Mouse (Mus musculus) heart, embryonic 10.5 days (tissue): ENCODE measurements around the gene Bdnf. TPM values are rescaled to one million over a fixed set of nuclear protein-coding genes. Genes with fewer than 3 reads are reported as not detected.
A peak's percentile ranks its signal among the peaks of the same experiment; 100 is the strongest.

ENCODE experiments used
- DNase-seq: peaks from one replicate; pipeline ENCODE4 v3.0.0-alpha.2; 2017; ENCODE audit warnings: low spot score
- H3K27ac ChIP-seq: fragments of 300-500 bp; sonication (generic); 2 replicates; pipeline ENCODE4 v1.5.1; 2016; ENCODE audit warnings: mild to moderate bottlenecking
- H3K27me3 ChIP-seq: fragments of 300-500 bp; sonication (generic); 2 replicates; pipeline ENCODE4 v1.6.1; 2016; ENCODE audit warnings: mild to moderate bottlenecking; ENCODE audit not compliant: poor library complexity, insufficient read depth, severe bottlenecking
- H3K36me3 ChIP-seq: fragments of 300-500 bp; sonication (generic); 2 replicates; pipeline ENCODE4 v1.6.1; 2016; ENCODE audit warnings: mild to moderate bottlenecking, moderate library complexity
- H3K4me1 ChIP-seq: fragments of 300-500 bp; sonication (generic); 2 replicates; pipeline ENCODE4 v1.6.1; 2016; ENCODE audit warnings: mild to moderate bottlenecking
- H3K4me3 ChIP-seq: fragments of 300-500 bp; sonication (generic); 2 replicates; pipeline ENCODE4 v1.5.1; 2016; ENCODE audit warnings: mild to moderate bottlenecking, moderate library complexity
- H3K9me3 ChIP-seq: fragments of 300-500 bp; sonication (generic); 2 replicates; pipeline ENCODE4 v1.6.1; 2016; ENCODE audit warnings: mild to moderate bottlenecking, moderate library complexity
- WGBS: fragments of 180-500 bp; shearing (Covaris S2); methylation state at CpG from one replicate; pipeline ENCODE4 v1.1.7; 2016; 5-methylcytosine and 5-hydroxymethylcytosine counted together
- polyA plus RNA-seq: library from polyadenylated mRNA; unstranded; fragments of >200 nt; fragmentation: Nextera tagmentation; extraction: Ambion mirVana; gene quantifications from 2 replicates; pipeline ENCODE4 v1.2.1, GENCODE M21; 2016

The Bdnf gene
- 0.97 and 2.2 TPM in 2 replicates for polyA plus RNA-seq

DNA sequence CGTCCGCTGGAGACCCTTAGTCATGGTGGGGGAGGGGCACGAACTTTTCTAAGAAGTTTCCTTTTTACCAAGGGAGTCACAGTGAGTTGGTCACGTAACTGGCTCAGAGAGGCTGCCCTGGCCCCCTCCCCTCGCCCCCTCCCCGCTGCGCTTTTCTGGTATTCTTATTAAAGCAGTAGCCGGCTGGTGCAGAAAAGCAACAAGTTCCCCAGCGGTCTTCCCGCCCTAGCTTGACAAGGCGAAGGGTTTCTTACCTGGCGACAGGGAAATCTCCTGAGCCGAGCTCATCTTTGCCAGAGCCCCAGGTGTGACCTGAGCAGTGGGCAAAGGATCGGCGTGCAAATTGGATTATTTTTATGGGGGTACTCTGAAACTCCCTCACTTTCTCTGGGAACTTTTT is at the start of gene Bdnf:
Gene Bdnf, plus strand, starts transcription at position 169 of the 400 bp plus-strand sequence.
- H3K27me3 ChIP-seq, result peaks cover 73% of the 10 kb centered on the region
- 1% methylated on average over 15 of the region's 15 CpGs for WGBS
- H3K4me1 ChIP-seq, result peaks cover 22% of the 10 kb centered on the region
- no peaks in the 10 kb centered on the region for H3K36me3 ChIP-seq
- H3K9me3 ChIP-seq, result no peaks in the 10 kb centered on the region
- H3K4me3 ChIP-seq, result peak within 1 kb of the TSS; percentile 59
- H3K27ac ChIP-seq, result no peak within 1 kb of the TSS
- DNase-seq, result no peak

DNA sequence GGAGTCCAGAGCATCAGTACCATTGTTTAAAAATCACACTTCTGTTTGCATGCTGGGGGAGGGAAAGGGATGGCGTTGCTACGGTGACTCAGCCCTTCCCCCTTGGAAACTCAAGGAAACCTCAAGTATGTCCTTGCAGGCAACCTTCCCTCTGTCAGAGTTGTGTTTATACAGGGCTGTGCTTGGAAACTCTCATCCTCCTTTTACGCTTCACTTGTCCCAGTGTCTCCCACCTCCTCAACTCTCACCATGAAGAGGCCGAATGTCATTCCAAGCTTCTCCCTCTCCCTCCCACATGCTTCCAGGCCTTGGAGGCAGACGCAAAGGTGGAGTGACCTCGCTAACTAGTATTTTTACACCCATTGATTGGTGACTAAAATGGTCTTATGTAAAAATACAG is 47.6 kb upstream of the Bdnf start:
- Histone ChIP-seq H3K4me3 (no peak overlapping the region), H3K27ac (no peak overlapping the region), H3K4me1 (no peaks in the 10 kb centered on the region), H3K36me3 (no peaks in the 10 kb centered on the region), H3K27me3 (no peaks in the 10 kb centered on the region), H3K9me3 (no peaks in the 10 kb centered on the region)
- no peak for DNase-seq
- WGBS, result 74% methylated on average over 6 of the region's 6 CpGs

- Histone ChIP-seq H3K4me3 (peak overlapping the region; percentile 59), H3K27me3 (peaks cover 66% of the 10 kb centered on the region), H3K9me3 (no peaks in the 10 kb centered on the region), H3K27ac (no peak overlapping the region), H3K4me1 (peaks cover 22% of the 10 kb centered on the region), H3K36me3 (no peaks in the 10 kb centered on the region)
- WGBS, result under 1% methylated on average over 48 of the region's 48 CpGs
- no peak for DNase-seq
Observed at GRCm38 (mm10) chr2:109673509-109674455, 718 bp upstream of the Bdnf start.

- Histone ChIP-seq H3K9me3 (no peaks in the 10 kb centered on the region), H3K27ac (no peak overlapping the region), H3K4me1 (peaks cover 22% of the 10 kb centered on the region), H3K27me3 (peaks cover 73% of the 10 kb centered on the region), H3K4me3 (no peak overlapping the region), H3K36me3 (no peaks in the 10 kb centered on the region)
- 11% methylated on average over 11 of the region's 11 CpGs for WGBS
- no peak for DNase-seq
Observed at GRCm38 (mm10) chr2:109675051-109675450, 551 bp downstream of the Bdnf start.

GRCm38 (mm10) chr2:109675973-109676617 is 1.6 kb downstream of the Bdnf start:
- no peaks in the 10 kb centered on the region for H3K9me3 ChIP-seq
- no peaks in the 10 kb centered on the region for H3K36me3 ChIP-seq
- peaks cover 73% of the 10 kb centered on the region for H3K27me3 ChIP-seq
- no peak overlapping the region for H3K27ac ChIP-seq
- DNase-seq, result peak; percentile 83
- 2% methylated on average over 29 of the region's 29 CpGs for WGBS
- peaks cover 22% of the 10 kb centered on the region for H3K4me1 ChIP-seq
- H3K4me3 ChIP-seq, result peak overlapping the region; percentile 38

DNA sequence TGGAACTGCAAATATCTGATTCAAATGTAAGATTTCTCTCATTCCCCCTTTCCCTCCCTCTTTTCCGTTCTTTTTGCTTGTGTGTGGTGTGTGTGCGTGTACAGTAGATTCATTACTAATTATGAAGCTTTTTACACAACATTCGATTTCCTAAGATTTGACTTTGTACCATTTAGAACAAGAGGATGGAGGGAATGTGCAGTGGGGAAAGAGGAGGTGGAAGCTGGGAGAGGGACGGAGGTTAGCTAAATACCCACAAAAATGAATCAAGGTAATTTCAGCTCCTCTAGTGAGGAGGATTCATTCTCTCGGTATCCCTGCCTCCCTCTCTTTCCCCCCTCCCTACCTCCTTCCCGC is 2.1 kb downstream of the Bdnf start:
- no peak for DNase-seq
- H3K27me3 ChIP-seq, result peaks cover 73% of the 10 kb centered on the region
- H3K4me3 ChIP-seq, result no peak overlapping the region
- no peak overlapping the region for H3K27ac ChIP-seq
- H3K4me1 ChIP-seq, result peaks cover 22% of the 10 kb centered on the region
- no peaks in the 10 kb centered on the region for H3K9me3 ChIP-seq
- no peaks in the 10 kb centered on the region for H3K36me3 ChIP-seq
- WGBS, result 2% methylated on average over 5 of the region's 6 CpGs

GRCm38 (mm10) chr2:109677221-109678089 is 3.0 kb downstream of the Bdnf start:
- no peaks in the 10 kb centered on the region for H3K9me3 ChIP-seq
- peak overlapping the region; percentile 62 for H3K27ac ChIP-seq
- under 1% methylated on average over 47 of the region's 50 CpGs for WGBS

GRCm38 (mm10) chr2:109678090-109678409 is 3.5 kb downstream of the Bdnf start:
- peak overlapping the region; percentile 68 for H3K4me3 ChIP-seq
- H3K27me3 ChIP-seq, result peaks cover 59% of the 10 kb centered on the region
- peaks cover 22% of the 10 kb centered on the region for H3K4me1 ChIP-seq
- no peaks in the 10 kb centered on the region for H3K36me3 ChIP-seq
- no peaks in the 10 kb centered on the region for H3K9me3 ChIP-seq
- 1% methylated on average over 18 of the region's 18 CpGs for WGBS
- no peak for DNase-seq
- no peak overlapping the region for H3K27ac ChIP-seq

More at GRCm38 (mm10) chr2:109677221-109678089, 3.0 kb downstream of the Bdnf start:
- peaks cover 22% of the 10 kb centered on the region for H3K4me1 ChIP-seq
- DNase-seq, result no peak
- H3K4me3 ChIP-seq, result peak overlapping the region; percentile 68
- H3K36me3 ChIP-seq, result no peaks in the 10 kb centered on the region
- H3K27me3 ChIP-seq, result peaks cover 65% of the 10 kb centered on the region

GRCm38 (mm10) chr2:109678454-109678853 is 4.0 kb downstream of the Bdnf start:
- peaks cover 19% of the 10 kb centered on the region for H3K4me1 ChIP-seq
- no peak for DNase-seq
- H3K27me3 ChIP-seq, result peaks cover 55% of the 10 kb centered on the region
- no peaks in the 10 kb centered on the region for H3K36me3 ChIP-seq
- peak overlapping the region; percentile 68 for H3K4me3 ChIP-seq
- WGBS, result 4% methylated on average over 8 of the region's 8 CpGs
- no peaks in the 10 kb centered on the region for H3K9me3 ChIP-seq
- no peak overlapping the region for H3K27ac ChIP-seq

- Histone ChIP-seq H3K27ac (no peak overlapping the region), H3K4me1 (peaks cover 9% of the 10 kb centered on the region), H3K9me3 (no peaks in the 10 kb centered on the region), H3K36me3 (no peaks in the 10 kb centered on the region), H3K4me3 (no peak overlapping the region), H3K27me3 (peaks cover 46% of the 10 kb centered on the region)
- 59% methylated on average over 2 of the region's 2 CpGs for WGBS
- no peak for DNase-seq
Observed at GRCm38 (mm10) chr2:109679446-109679845, 4.9 kb downstream of the Bdnf start.

DNA sequence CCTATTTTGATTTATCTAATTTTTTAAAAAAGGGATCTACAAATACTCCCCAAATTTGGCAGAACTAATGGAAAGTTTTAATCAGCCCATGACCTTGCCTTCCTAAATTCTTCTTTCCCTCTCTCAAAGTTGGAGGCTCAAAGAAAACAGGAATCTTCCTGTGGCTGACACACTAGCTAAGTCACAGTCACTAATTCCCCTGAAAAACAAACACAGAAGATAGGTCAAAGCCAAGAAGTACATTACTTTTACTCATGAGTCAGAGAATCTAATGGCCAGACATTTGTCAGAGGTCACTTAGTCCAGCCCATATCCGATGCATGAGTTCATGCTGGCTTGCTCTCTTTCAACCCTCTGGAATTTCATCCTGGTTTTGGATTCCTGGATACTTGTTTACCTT is 6.6 kb downstream of the Bdnf start:
- no peak for DNase-seq
- 72% methylated on average over 1 of the region's 1 CpGs for WGBS

DNA sequence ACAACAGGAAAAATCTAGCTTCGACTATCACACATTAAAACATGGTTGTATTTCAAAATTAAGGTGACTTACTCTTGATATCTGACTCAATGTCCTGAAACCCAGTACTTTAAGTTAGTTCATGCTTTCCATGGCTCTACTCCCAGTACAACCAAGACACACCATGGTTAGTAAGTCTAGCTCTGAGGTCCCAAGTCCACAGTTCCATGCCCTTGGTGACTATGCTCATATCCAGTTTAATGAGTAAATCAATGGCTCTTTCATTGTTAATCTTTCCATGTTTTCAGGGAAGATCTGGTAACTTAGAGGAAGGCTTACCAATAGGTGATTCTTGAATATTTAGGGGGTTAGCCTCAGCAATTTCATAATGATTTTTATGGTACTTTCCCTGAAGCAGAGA is 14.2 kb downstream of the Bdnf start:
- WGBS, result 63% methylated on average over 1 of the region's 1 CpGs
- H3K9me3 ChIP-seq, result no peaks in the 10 kb centered on the region
- DNase-seq, result no peak
- H3K27me3 ChIP-seq, result peaks cover 26% of the 10 kb centered on the region
- no peak overlapping the region for H3K27ac ChIP-seq
- peaks cover 15% of the 10 kb centered on the region for H3K4me1 ChIP-seq
- no peaks in the 10 kb centered on the region for H3K36me3 ChIP-seq
- H3K4me3 ChIP-seq, result no peak overlapping the region

More for the DNA sequence above, 6.6 kb downstream of the Bdnf start:
- no peak overlapping the region for H3K27ac ChIP-seq
- peaks cover 29% of the 10 kb centered on the region for H3K27me3 ChIP-seq
- H3K4me1 ChIP-seq, result peaks cover 8% of the 10 kb centered on the region
- no peaks in the 10 kb centered on the region for H3K36me3 ChIP-seq
- no peak overlapping the region for H3K4me3 ChIP-seq
- no peaks in the 10 kb centered on the region for H3K9me3 ChIP-seq
